Mouse (Mus musculus) neural tube, embryonic 11.5 days (tissue): ENCODE results near the gene Psmb8. TPM values are rescaled to one million over a fixed set of nuclear protein-coding genes. Genes with fewer than 3 reads are reported as not detected.

ENCODE experiments used
- ATAC-seq: fragments of 200-750 bp; cut with Nextera tagmentation; 2 replicates; pipeline ENCODE4 v1.8.0; 2017; ENCODE audit warnings: moderate number of reproducible peaks, mild to moderate bottlenecking, moderate TSS enrichment, moderate library complexity; ENCODE audit not compliant: insufficient read depth, low FRiP score, low TSS enrichment
- DNase-seq: peaks from one replicate; pipeline ENCODE4 v3.0.0-alpha.2; 2015; ENCODE audit warnings: low spot score
- H3K27ac ChIP-seq: fragments of 300-500 bp; sonication (generic); 2 replicates; pipeline ENCODE4 v1.5.1; 2014; ENCODE audit warnings: low read depth, mild to moderate bottlenecking, low read length
- H3K27me3 ChIP-seq: fragments of 300-500 bp; sonication (generic); 2 replicates; pipeline ENCODE4 v1.6.1; 2014; ENCODE audit warnings: mild to moderate bottlenecking, low read length, mixed read lengths; ENCODE audit not compliant: control insufficient read depth, insufficient read depth
- H3K36me3 ChIP-seq: fragments of 300-500 bp; sonication (generic); 2 replicates; pipeline ENCODE4 v1.6.1; 2014; ENCODE audit warnings: mild to moderate bottlenecking, low read length, moderate library complexity, mixed read lengths; ENCODE audit not compliant: control insufficient read depth, insufficient read depth
- H3K4me1 ChIP-seq: fragments of 300-500 bp; sonication (generic); 2 replicates; pipeline ENCODE4 v1.6.1; 2014; ENCODE audit warnings: low read length, mixed read lengths; ENCODE audit not compliant: control insufficient read depth, insufficient read depth
- H3K4me2 ChIP-seq: fragments of 300-500 bp; sonication (generic); 2 replicates; pipeline ENCODE4 v1.6.1; 2014; ENCODE audit warnings: low read depth, mild to moderate bottlenecking, moderate library complexity
- H3K4me3 ChIP-seq: fragments of 300-500 bp; sonication (generic); 2 replicates; pipeline ENCODE4 v1.5.1; 2014; ENCODE audit warnings: low read depth, low read length
- H3K9ac ChIP-seq: fragments of 300-500 bp; sonication (generic); 2 replicates; pipeline ENCODE4 v1.6.1; 2014; ENCODE audit warnings: mild to moderate bottlenecking, low read length
- H3K9me3 ChIP-seq: fragments of 300-500 bp; sonication (generic); 2 replicates; pipeline ENCODE4 v1.6.1; 2016; ENCODE audit warnings: low read length; ENCODE audit not compliant: control insufficient read depth
- WGBS: fragments of 180-500 bp; shearing (Covaris S2); extraction: QIAGEN DNeasy Blood & Tissue Kit; methylation state at CpG from one replicate; pipeline ENCODE4 v1.1.7; 2014; 5-methylcytosine and 5-hydroxymethylcytosine counted together
- polyA plus RNA-seq: library from polyadenylated mRNA; unstranded; fragments of >200 nt; fragmentation: Nextera tagmentation; extraction: Ambion mirVana; gene quantifications from 2 replicates; pipeline ENCODE4 v1.2.1, GENCODE M21; 2014

Psmb8 gene
- polyA plus RNA-seq, 1 experiment from 2014 or later, result 2.1 TPM

GRCm38 (mm10) chr17:34205746-34206176, 8.2 kb downstream of the Psmb8 start:
- Histone ChIP-seq H3K9me3 (no peaks in the 10 kb centered on the region), H3K36me3 (no peaks in the 10 kb centered on the region), H3K4me3 (no peak overlapping the region), H3K27me3 (peaks cover 25% of the 10 kb centered on the region), H3K4me2 (no peak overlapping the region), H3K9ac (no peak overlapping the region), H3K4me1 (no peaks in the 10 kb centered on the region; the same call in 1 of the 2 replicates), H3K27ac (no peak overlapping the region)
- DNase-seq (no peak), ATAC-seq (no peak)
- 25% methylated on average over 9 of the region's 9 CpGs for WGBS

- ATAC-seq, result no peak
- no peaks in the 10 kb centered on the region; the same call in 1 of the 2 replicates for H3K4me1 ChIP-seq
- no peak overlapping the region for H3K4me3 ChIP-seq
- H3K9me3 ChIP-seq, result no peaks in the 10 kb centered on the region
- no peak overlapping the region for H3K27ac ChIP-seq
- no peak overlapping the region for H3K4me2 ChIP-seq
- no peak for DNase-seq
- no peaks in the 10 kb centered on the region for H3K36me3 ChIP-seq
- peaks cover 27% of the 10 kb centered on the region for H3K27me3 ChIP-seq
- H3K9ac ChIP-seq, result no peak overlapping the region
- WGBS, result 88% methylated on average over 5 of the region's 5 CpGs
Observed at GRCm38 (mm10) chr17:34206731-34207130, 9.2 kb downstream of the Psmb8 start.

- peaks cover 34% of the 10 kb centered on the region for H3K27me3 ChIP-seq
- H3K4me3 ChIP-seq, result no peak overlapping the region
- DNase-seq, result no peak
- WGBS, result 54% methylated on average over 3 of the region's 3 CpGs
- H3K4me1 ChIP-seq, result no peaks in the 10 kb centered on the region; the same call in 1 of the 2 replicates
- H3K4me2 ChIP-seq, result no peak overlapping the region
- no peaks in the 10 kb centered on the region for H3K36me3 ChIP-seq
- no peaks in the 10 kb centered on the region for H3K9me3 ChIP-seq
- H3K9ac ChIP-seq, result no peak overlapping the region
- no peak overlapping the region for H3K27ac ChIP-seq
- no peak for ATAC-seq
Observed at GRCm38 (mm10) chr17:34207456-34207855, 9.9 kb downstream of the Psmb8 start.

GRCm38 (mm10) chr17:34207866-34208265, 10.3 kb downstream of the Psmb8 start:
- no peak for ATAC-seq
- Histone ChIP-seq H3K4me3 (no peak overlapping the region), H3K27ac (no peak overlapping the region), H3K27me3 (peaks cover 38% of the 10 kb centered on the region), H3K4me1 (no peaks in the 10 kb centered on the region; the same call in 1 of the 2 replicates), H3K4me2 (no peak overlapping the region), H3K9ac (no peak overlapping the region), H3K36me3 (no peaks in the 10 kb centered on the region), H3K9me3 (no peaks in the 10 kb centered on the region)
- DNase-seq, result no peak
- 96% methylated on average over 9 of the region's 9 CpGs for WGBS

GRCm38 (mm10) chr17:34208421-34208820, 10.9 kb downstream of the Psmb8 start:
- Histone ChIP-seq H3K27ac (no peak overlapping the region), H3K4me2 (no peak overlapping the region), H3K36me3 (no peaks in the 10 kb centered on the region), H3K9ac (no peak overlapping the region), H3K4me1 (no peaks in the 10 kb centered on the region; the same call in 1 of the 2 replicates), H3K27me3 (peaks cover 37% of the 10 kb centered on the region), H3K4me3 (no peak overlapping the region), H3K9me3 (no peaks in the 10 kb centered on the region)
- no peak for DNase-seq
- ATAC-seq, result no peak
- 26% methylated on average over 10 of the region's 10 CpGs for WGBS

GRCm38 (mm10) chr17:34209680-34210079, 12.2 kb downstream of the Psmb8 start:
- Histone ChIP-seq H3K27me3 (peaks cover 43% of the 10 kb centered on the region), H3K27ac (no peak overlapping the region)
- WGBS, result 44% methylated on average over 3 of the region's 3 CpGs

GRCm38 (mm10) chr17:34210599-34210998, 13.1 kb downstream of the Psmb8 start:
- DNase-seq (no peak), ATAC-seq (no peak)
- Histone ChIP-seq H3K9ac (no peak overlapping the region), H3K4me2 (no peak overlapping the region), H3K4me1 (no peaks in the 10 kb centered on the region), H3K9me3 (no peaks in the 10 kb centered on the region), H3K27ac (no peak overlapping the region), H3K36me3 (no peaks in the 10 kb centered on the region), H3K4me3 (no peak overlapping the region), H3K27me3 (peaks cover 35% of the 10 kb centered on the region)
- 81% methylated on average over 3 of the region's 3 CpGs for WGBS

More at GRCm38 (mm10) chr17:34209680-34210079, 12.2 kb downstream of the Psmb8 start:
- Histone ChIP-seq H3K4me1 (no peaks in the 10 kb centered on the region; the same call in 1 of the 2 replicates), H3K9me3 (no peaks in the 10 kb centered on the region), H3K4me2 (no peak overlapping the region), H3K4me3 (no peak overlapping the region), H3K9ac (no peak overlapping the region), H3K36me3 (no peaks in the 10 kb centered on the region)
- ATAC-seq (no peak), DNase-seq (no peak)

GRCm38 (mm10) chr17:34211746-34212365, 14.3 kb downstream of the Psmb8 start:
- no peak overlapping the region for H3K4me2 ChIP-seq
- no peaks in the 10 kb centered on the region for H3K36me3 ChIP-seq
- H3K27ac ChIP-seq, result no peak overlapping the region
- ATAC-seq, result no peak
- H3K9me3 ChIP-seq, result no peaks in the 10 kb centered on the region
- no peak for DNase-seq
- peaks cover 34% of the 10 kb centered on the region for H3K27me3 ChIP-seq
- H3K4me3 ChIP-seq, result no peak overlapping the region
- no peaks in the 10 kb centered on the region for H3K4me1 ChIP-seq
- 21% methylated on average over 23 of the region's 23 CpGs for WGBS
- H3K9ac ChIP-seq, result no peak overlapping the region

- H3K9ac ChIP-seq, result no peak overlapping the region
- ATAC-seq (no peak), DNase-seq (no peak)
- WGBS, result 45% methylated on average over 21 of the region's 21 CpGs
- no peak overlapping the region for H3K4me3 ChIP-seq
- H3K4me1 ChIP-seq, result no peaks in the 10 kb centered on the region
- no peak overlapping the region for H3K4me2 ChIP-seq
- peaks cover 34% of the 10 kb centered on the region for H3K27me3 ChIP-seq
- no peak overlapping the region for H3K27ac ChIP-seq
- H3K9me3 ChIP-seq, result no peaks in the 10 kb centered on the region
- no peaks in the 10 kb centered on the region for H3K36me3 ChIP-seq
Observed at GRCm38 (mm10) chr17:34213936-34214335, 16.4 kb downstream of the Psmb8 start.
